In genomic region chr7:139834036-139834435, GRCm38 (mm10) we compare ENCODE assay signal across 8 mouse cellular contexts. TPM values are rescaled to one million over a fixed set of nuclear protein-coding genes. Genes with fewer than 3 reads are reported as not detected.
A peak's percentile ranks its signal among the peaks of the same experiment; 100 is the strongest.
DNase-seq lines count a peak whose midpoint lies in the region; ATAC-seq and TF ChIP-seq lines count a peak whose summit lies in the region.

TSS of gene Adgra1 (plus strand) at chr7:139834174.

- no peak within 1 kb of the TSS for H3K9ac ChIP-seq in ES-E14 (ENCODE audit: insufficient read depth, low read depth, low read length, poor library complexity, severe bottlenecking)
- peak within 1 kb of the TSS; percentile 48 for H3K9ac ChIP-seq in forebrain, embryonic 15.5 days (replicated peaks)
- H3K9ac ChIP-seq in heart, postnatal 0 days (replicated peaks; ENCODE audit: low read depth, low read length) = no peak within 1 kb of the TSS
- H3K9ac ChIP-seq in midbrain, embryonic 11.5 days (ENCODE audit: low read length) = peak within 1 kb of the TSS; percentile 62

- no peaks in the 10 kb centered on the region for H3K27me3 ChIP-seq in forebrain, embryonic 15.5 days
- peaks cover 35% of the 10 kb centered on the region for H3K27me3 ChIP-seq in heart, postnatal 0 days (ENCODE audit: control insufficient read depth, insufficient read depth, low read length)
- H3K27me3 ChIP-seq in midbrain, embryonic 11.5 days (ENCODE audit: control insufficient read depth, insufficient read depth, low read length) = no peaks in the 10 kb centered on the region; the same call in 1 of the 2 replicates

- 1% methylated on average over 27 of the region's 27 CpGs for WGBS in forebrain, embryonic 15.5 days
- under 1% methylated on average over 27 of the region's 27 CpGs for WGBS in heart, postnatal 0 days
- WGBS in midbrain, embryonic 11.5 days = under 1% methylated on average over 27 of the region's 27 CpGs

- no peak for TF ChIP-seq CTCF in heart, postnatal 0 days (IDR thresholded peaks at IDR 0.05; ENCODE audit: low read depth)

- H3K36me3 ChIP-seq in ES-E14 (ENCODE audit: control insufficient read depth, insufficient read depth, low read length, poor library complexity, severe bottlenecking) = no peaks in the 10 kb centered on the region
- H3K36me3 ChIP-seq in forebrain, embryonic 15.5 days = no peaks in the 10 kb centered on the region
- no peaks in the 10 kb centered on the region for H3K36me3 ChIP-seq in heart, postnatal 0 days (replicated peaks; ENCODE audit: control insufficient read depth, insufficient read depth, low read length)
- H3K36me3 ChIP-seq in midbrain, embryonic 11.5 days (ENCODE audit: control insufficient read depth, insufficient read depth, low read length) = no peaks in the 10 kb centered on the region

- in situ Hi-C loops in ES-E14 (cut with MboI; ENCODE audit: low sequenced_read_pairs in 2 of 2, unreplicated experiment in 2 of 2) = no loop called here

- no peak for TF ChIP-seq EP300 in heart, postnatal 0 days (IDR thresholded peaks at IDR 0.05; ENCODE audit: low read depth)

- peak; percentile 90 for ATAC-seq in forebrain, embryonic 15.5 days (replicated peaks)
- ATAC-seq in heart, postnatal 0 days (ENCODE audit: insufficient read depth, low read depth) = peak; percentile 67
- ATAC-seq in midbrain, embryonic 11.5 days (ENCODE audit: low FRiP score) = peak; percentile 88
- ATAC-seq in granulocyte monocyte progenitor cell, adult 5-6 weeks (replicated peaks; ENCODE audit: poor library complexity, severe bottlenecking) = no peak

- H3K4me1 ChIP-seq in ES-E14 (ENCODE audit: control insufficient read depth in 2 of 2, insufficient read depth in 2 of 2, low read length in 2 of 2, poor library complexity in 1 of 2) = no peaks in the 10 kb centered on the region; a peak in 1 of 4 replicates
- H3K4me1 ChIP-seq in forebrain, embryonic 15.5 days = peaks cover 37% of the 10 kb centered on the region
- H3K4me1 ChIP-seq in heart, postnatal 0 days (ENCODE audit: control insufficient read depth, insufficient read depth) = no peaks in the 10 kb centered on the region; the same call in 1 of the 2 replicates
- H3K4me1 ChIP-seq in midbrain, embryonic 11.5 days (ENCODE audit: control insufficient read depth, insufficient read depth, low read length) = peaks cover 47% of the 10 kb centered on the region

- H3K9me3 ChIP-seq in ES-E14 (ENCODE audit: control insufficient read depth, insufficient read depth, low read depth, low read length) = no peaks in the 10 kb centered on the region
- no peaks in the 10 kb centered on the region for H3K9me3 ChIP-seq in forebrain, embryonic 15.5 days
- no peaks in the 10 kb centered on the region for H3K9me3 ChIP-seq in heart, postnatal 0 days (replicated peaks; ENCODE audit: control insufficient read depth, low read length)
- H3K9me3 ChIP-seq in midbrain, embryonic 11.5 days (ENCODE audit: control insufficient read depth, low read length) = no peaks in the 10 kb centered on the region

- peak within 1 kb of the TSS; percentile 16 to 37; a peak in 3 of 4 replicates for H3K4me3 ChIP-seq in ES-E14 (ENCODE audit: insufficient read depth in 1 of 2, low read depth in 1 of 2, low read length in 2 of 2, poor library complexity in 1 of 2, severe bottlenecking in 1 of 2)
- H3K4me3 ChIP-seq in forebrain, embryonic 15.5 days = peak within 1 kb of the TSS; percentile 33
- peak within 1 kb of the TSS; percentile 24 for H3K4me3 ChIP-seq in heart, postnatal 0 days (ENCODE audit: low read depth, low read length)
- peak within 1 kb of the TSS; percentile 28 for H3K4me3 ChIP-seq in midbrain, embryonic 11.5 days (ENCODE audit: low read depth, low read length)

- peak; percentile 35 for DNase-seq in ES-E14 (ENCODE audit: low read depth, low spot score)
- peak; percentile 79 for DNase-seq in cerebellum, adult 11-12 months
- peak; percentile 32 for DNase-seq in heart, postnatal 0 days (ENCODE audit: low spot score)
- peak; percentile 88 to 92 for DNase-seq in layer of hippocampus, postnatal 10 days (ENCODE audit: low spot score in 2 of 2)
- DNase-seq in midbrain, embryonic 11.5 days (ENCODE audit: low spot score, missing footprints) = peak; percentile 96
- DNase-seq in skeletal muscle tissue, adult 2 months (ENCODE audit: low read depth, low spot score) = peak; percentile 13

- no peak within 1 kb of the TSS for H3K27ac ChIP-seq in ES-E14 (ENCODE audit: insufficient read depth, low read depth, low read length, poor library complexity, severe bottlenecking)
- H3K27ac ChIP-seq in forebrain, embryonic 15.5 days (replicated peaks) = peak within 1 kb of the TSS; percentile 82
- no peak within 1 kb of the TSS for H3K27ac ChIP-seq in heart, postnatal 0 days (ENCODE audit: low read depth)
- peak within 1 kb of the TSS; percentile 67 for H3K27ac ChIP-seq in midbrain, embryonic 11.5 days (ENCODE audit: low read depth, low read length)

- peak within 1 kb of the TSS; percentile 49 for H3K4me2 ChIP-seq in forebrain, embryonic 15.5 days (replicated peaks)
- H3K4me2 ChIP-seq in heart, postnatal 0 days (ENCODE audit: low read depth, low read length) = peak within 1 kb of the TSS; percentile 51
- peak within 1 kb of the TSS; percentile 55 for H3K4me2 ChIP-seq in midbrain, embryonic 11.5 days

TF ChIP-seq in ES-E14, 5 proteins besides CTCF, POLR2A, EP300 and RAD21:
- TF ChIP-seq CHD2 (IDR thresholded peaks at IDR 0.05; ENCODE audit: low read depth, low read length) = no peak
- TF ChIP-seq HCFC1 (IDR thresholded peaks at IDR 0.05; ENCODE audit: borderline replicate concordance, insufficient read depth, low read length) = no peak
- no peak for TF ChIP-seq ZC3H11A (IDR thresholded peaks at IDR 0.05; ENCODE audit: borderline replicate concordance, low read depth, low read length)
- no peak for TF ChIP-seq ZNF384 (IDR thresholded peaks at IDR 0.05; ENCODE audit: low read depth, low read length)
- no peak for TF ChIP-seq MAFK (IDR thresholded peaks at IDR 0.05; ENCODE audit: insufficient read depth, low read depth, low read length)
TF ChIP-seq in ES-E14: peak in this region for 0.

RNA-seq across cellular contexts. Expression of gene Adgra1, which starts in this region (rescaled TPM):
- 0.45 TPM in 1 of 2 replicates, not detected in the other for total RNA-seq in ES-E14 (2012; rRNA removed)
- 11.8 and 12.3 TPM in 2 replicates for polyA plus RNA-seq in forebrain, embryonic 15.5 days (2015; fragmentation: Nextera tagmentation; extraction: Ambion mirVana)
- total RNA-seq in heart, postnatal 0 days (2014; rRNA removed; ENCODE audit: low replicate concordance) = not detected in 2 replicates
- 0.12 TPM in 1 of 2 replicates, not detected in the other for polyA plus RNA-seq in heart, postnatal 0 days (2015; fragmentation: Nextera tagmentation; extraction: Ambion mirVana)
- total RNA-seq in layer of hippocampus, postnatal 10 days (2021) = 10 to 100 TPM; 47.8 to 49.8 TPM
- polyA plus RNA-seq in midbrain, embryonic 11.5 days (2014; fragmentation: Nextera tagmentation; extraction: Ambion mirVana) = 11.3 and 15.5 TPM in 2 replicates
- not detected in 2 replicates for total RNA-seq in granulocyte monocyte progenitor cell, adult 5-6 weeks (2014; fragmentation: Nextera tagmentation)
- not detected in 2 replicates for total RNA-seq in granulocyte monocyte progenitor cell, adult 5-6 weeks (2017)

Comparison
In these comparisons a context has a peak if more than half of its experiments do, and no peak if none do; other contexts are left out.
1. RNA of gene Adgra1 (total RNA-seq): 47.8 to 49.8 TPM in layer of hippocampus, postnatal 10 days; 0.45 TPM in ES-E14, not detected in heart, postnatal 0 days and not detected in granulocyte monocyte progenitor cell, adult 5-6 weeks; every median in the first group is over 10 times any median in the second.
2. RNA of gene Adgra1 (polyA plus RNA-seq): 11.8 to 12.3 TPM in forebrain, embryonic 15.5 days and 11.3 to 15.5 TPM in midbrain, embryonic 11.5 days; 0.12 TPM in heart, postnatal 0 days; every median in the first group is over 10 times any median in the second.
3. Peak in DNase-seq and H3K4me3 ChIP-seq in ES-E14; RNA of the gene not detected or under 1 TPM.
4. Peak in DNase-seq, ATAC-seq, H3K4me3 ChIP-seq and H3K4me2 ChIP-seq in heart, postnatal 0 days; RNA of the gene not detected or under 1 TPM.
5. DNase-seq: peak in every context shown above with its lines; median percentile 96 in midbrain, embryonic 11.5 days; 90 in layer of hippocampus, postnatal 10 days; 79 in cerebellum, adult 11-12 months; 35 in ES-E14; 32 in heart, postnatal 0 days; 13 in skeletal muscle tissue, adult 2 months.
6. H3K27ac ChIP-seq: peak in forebrain, embryonic 15.5 days (single experiment) and midbrain, embryonic 11.5 days (single experiment); none in ES-E14 (single experiment) and heart, postnatal 0 days (single experiment).
7. H3K9ac ChIP-seq: peak in forebrain, embryonic 15.5 days (single experiment) and midbrain, embryonic 11.5 days (single experiment); none in ES-E14 (single experiment) and heart, postnatal 0 days (single experiment).
8. Peak in every context shown above with its lines, with median percentiles within 50 percentile points of each other: H3K4me3 ChIP-seq and H3K4me2 ChIP-seq.